Mouse (Mus musculus): ENCODE data around the gene Gmnn.
A peak's percentile ranks its signal among the peaks of the same experiment; 100 is the strongest.
"Not testable (repeated sequence)": the region's sequence is repeated elsewhere in the genome, so short reads cannot be mapped to it uniquely, and the experiment has no call there.

Gmnn gene

DNA sequence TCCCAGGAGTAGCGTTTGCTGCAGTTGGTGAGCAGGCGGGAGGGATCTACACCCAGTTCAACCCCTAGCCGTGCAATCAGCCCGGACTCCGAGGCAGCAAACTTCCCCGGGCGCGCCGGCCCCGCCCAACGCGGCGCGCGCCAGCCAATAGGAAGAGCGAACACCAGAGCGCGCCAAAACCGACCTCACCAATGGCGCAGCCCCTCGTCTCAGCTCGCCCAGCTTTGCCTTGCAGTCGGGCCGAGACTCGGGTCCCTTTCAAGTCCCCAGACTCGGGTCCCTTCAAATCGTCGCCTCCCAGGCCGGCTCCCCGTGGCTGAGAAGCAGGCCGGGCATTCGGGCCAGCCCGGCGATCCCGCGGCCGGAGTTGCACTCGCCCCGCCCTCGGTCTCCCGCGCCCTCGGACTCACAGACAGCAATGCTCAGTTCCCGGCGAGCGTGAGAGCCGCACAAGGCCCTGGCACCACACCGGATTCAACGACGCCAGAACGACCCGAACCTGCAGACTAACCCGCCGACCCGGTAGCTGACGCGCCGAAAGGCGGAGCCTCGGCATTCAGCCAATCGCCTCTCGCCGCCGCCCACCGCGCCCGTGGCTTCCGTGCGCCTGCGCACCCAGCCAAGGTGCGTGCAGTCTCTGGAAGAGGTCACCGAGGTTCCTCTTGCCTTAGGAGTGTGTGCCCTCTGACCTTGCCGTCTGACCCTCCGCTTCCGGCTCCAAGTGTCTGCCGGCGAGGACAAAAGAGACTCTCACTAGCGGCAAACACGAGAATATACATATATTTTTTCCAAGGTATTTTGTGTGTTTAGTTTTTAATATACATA lies at the start of gene Gmnn:
TSS of gene Gmnn (minus strand) at position 521 of the 825 bp plus-strand sequence.
- peak; percentile 91 to 92 for DNase-seq (ENCODE audit: low spot score in 2 of 2)

DNA sequence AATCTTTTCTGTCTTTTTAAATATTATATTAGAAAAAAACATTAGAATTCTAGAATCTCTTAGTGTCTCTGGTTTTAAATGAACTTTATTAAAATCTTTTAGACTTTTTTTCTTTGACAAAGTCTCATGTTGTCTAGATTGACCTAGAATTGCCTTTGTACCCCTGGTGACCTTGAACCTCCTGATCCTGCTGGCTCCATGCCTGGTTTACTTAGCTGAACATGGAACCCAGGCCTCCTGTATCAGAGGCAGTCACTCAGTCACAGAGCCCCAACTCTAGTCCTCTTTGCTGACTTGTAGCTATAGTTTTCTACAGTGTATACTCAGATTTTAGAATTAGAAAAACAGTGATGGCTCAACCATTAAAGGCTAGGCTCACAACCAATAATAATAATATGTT lies 44.4 kb upstream of the Gmnn start:
- DNase-seq (ENCODE audit: low spot score in 2 of 2), result no peak

DNA sequence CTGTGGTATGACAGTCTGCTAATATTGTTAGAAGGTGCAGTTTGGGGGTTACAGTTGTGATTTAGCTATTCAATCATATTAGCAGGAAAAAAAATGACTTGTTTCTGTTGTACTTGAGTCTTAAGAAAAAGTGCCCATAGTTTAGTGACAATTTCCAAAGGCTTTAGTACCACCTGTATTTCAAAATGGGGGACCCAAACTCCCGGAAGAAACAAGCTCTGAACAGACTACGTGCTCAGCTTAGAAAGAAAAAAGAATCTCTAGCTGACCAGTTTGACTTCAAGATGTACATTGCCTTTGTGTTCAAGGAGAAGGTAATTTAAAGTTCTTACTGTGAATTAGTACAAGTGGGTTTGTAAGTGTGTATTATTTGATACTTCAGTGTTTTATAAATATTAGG lies 41.5 kb upstream of the Gmnn start:
- DNase-seq (ENCODE audit: low spot score in 2 of 2), result no peak

DNA sequence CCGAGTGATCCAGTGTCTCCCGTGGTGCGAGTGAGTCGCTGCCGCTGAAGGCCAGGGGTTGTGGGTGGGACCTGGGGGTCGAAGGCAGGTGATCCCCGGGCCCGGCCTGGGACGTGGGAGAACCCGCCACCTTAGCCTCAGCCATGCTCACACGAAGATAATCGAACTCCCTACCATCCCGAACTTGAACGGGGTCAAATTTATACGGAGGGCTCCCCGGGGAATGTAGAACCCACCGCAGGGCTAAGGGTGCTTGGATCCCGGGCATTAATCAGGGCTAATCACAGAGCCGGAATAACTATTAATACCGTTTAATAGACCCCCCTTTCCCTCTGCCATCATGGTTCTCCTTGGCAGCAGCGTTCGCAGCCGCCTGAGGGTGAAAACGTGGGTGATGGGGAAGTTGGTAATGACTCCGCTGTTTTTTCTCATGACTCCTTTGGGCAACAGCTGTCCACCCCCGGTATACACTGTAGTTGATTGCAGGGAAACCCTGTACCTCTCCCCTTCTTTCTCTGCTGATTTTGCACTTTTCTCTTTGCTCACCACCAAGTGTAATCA lies 40.5 kb upstream of the Gmnn start:
- DNase-seq (ENCODE audit: low spot score in 2 of 2), result peak; percentile 18 to 22

DNA sequence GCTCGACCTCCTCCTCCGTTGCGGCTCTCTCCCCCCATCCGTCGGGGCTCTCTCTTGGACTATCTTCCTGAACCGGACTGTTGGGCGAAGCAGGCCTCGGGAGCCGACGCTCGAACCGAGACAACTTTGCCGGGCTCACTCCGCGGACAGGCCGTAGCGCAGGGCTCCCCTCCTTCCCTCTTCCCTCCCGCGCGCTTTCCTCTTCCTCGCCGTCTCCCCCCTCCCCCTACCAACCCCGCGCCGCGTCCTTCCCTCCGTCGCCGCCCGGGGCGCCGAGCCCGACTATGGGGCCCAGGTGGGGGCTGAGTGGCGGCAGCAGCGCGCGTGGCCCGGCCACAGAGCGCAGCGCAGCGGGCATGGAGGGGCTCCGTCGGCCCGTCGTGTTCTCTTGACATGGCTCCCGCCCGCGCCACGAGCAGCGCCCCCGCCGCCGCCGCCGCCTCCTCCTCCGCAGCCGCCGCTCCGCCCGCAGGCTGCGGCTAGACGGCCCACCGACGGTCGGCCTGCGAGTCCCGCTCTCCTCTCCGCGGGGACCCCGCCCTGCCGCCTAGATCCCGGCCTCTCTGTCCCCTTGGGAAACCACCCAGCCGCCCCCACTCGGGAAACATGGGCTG lies 39.7 kb upstream of the Gmnn start, which contains the start of gene BC005537:
TSS of gene BC005537 (plus strand) at position 350 of the 614 bp plus-strand sequence.
- peak in 1 of 2 experiments; percentile 64 for DNase-seq (ENCODE audit: low spot score in 2 of 2)

DNA sequence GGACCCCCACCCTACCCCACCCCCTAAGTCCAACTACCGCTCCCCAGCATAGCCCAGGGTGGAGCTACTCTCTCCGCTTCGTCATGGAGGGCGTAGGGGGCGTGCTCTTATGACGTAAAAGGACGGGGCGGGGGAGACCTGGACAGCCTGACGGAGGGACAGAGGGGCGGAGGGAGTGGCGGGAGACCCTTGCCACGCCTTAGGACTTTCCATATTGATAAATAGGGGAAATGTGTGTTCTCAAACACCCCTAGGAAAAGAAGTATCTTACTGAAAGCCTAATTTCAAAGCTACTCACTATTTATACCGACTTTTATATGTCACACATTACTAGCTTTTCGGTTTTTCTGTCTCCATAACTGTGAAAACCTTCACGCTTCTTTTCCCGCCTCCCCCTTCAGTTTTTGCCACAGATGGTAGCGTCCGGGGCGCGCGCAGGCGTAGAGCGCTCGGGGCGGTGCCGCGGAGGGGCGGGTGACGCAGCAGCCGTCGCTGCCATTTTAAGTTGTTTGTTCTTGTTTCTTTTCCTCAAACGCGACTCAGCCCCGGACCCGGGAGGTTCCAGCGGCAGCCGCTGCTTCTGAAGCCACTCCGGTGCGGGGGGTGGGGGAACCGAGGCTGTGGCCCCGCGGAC lies 39.1 kb upstream of the Gmnn start:
- DNase-seq (ENCODE audit: low spot score in 2 of 2), result peak; percentile 97 to 98

DNA sequence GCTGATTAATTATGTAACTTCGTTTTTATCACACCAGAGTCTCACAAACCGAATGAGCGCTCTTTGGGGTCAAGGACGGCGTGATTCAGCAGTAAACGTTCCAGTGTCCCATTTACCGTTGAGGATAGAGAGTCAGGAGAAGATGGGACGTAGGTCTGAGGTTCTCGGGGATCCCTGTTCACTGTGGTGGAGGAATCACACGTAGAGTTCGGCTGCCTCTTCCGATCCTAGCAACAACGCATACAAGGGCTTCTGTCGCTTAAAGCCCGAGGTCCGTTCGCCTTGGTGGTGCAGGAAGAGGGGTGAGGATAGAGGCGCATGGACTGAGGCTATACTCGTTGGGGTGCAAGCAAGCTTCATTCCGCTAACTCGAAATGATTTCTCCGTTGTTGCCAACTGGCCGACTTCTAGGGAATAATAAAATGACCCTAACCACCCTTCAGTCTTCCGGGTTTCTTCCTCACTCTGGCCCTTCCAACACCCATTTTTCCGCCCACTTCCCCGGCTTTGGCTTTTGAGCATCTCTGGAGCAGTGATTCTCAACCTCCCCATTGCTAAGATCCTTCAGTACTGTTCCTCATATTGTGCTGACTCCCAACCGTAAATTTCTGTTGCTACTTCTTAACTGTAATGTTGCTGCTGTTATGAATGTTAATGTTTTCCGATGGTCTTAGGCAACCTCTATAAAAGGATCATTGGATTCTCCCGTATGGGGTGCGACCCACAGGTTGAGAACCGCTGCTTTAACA lies 38.4 kb upstream of the Gmnn start:
- DNase-seq (ENCODE audit: low spot score in 2 of 2), result peak; percentile 23 to 26

DNA sequence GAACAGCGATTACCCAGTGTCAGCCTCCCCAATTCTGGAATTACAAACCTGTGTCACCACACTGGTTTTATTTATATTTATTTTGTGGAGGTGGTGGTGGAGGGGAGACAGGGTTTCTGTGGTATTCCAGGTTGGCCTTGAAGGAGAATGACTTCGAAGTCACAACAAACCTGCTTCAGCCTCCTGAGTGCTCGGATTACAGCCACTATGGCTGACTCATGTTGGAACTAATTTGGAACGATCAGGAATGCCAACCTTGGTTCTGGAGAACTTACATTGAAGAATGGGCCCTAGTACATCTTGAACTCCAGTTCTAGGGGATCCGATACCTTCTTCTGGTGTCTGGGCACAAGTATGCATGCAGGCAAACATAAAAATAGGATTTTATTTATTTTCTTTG lies 37.7 kb upstream of the Gmnn start:
- DNase-seq (ENCODE audit: low spot score in 2 of 2), result no peak

DNA sequence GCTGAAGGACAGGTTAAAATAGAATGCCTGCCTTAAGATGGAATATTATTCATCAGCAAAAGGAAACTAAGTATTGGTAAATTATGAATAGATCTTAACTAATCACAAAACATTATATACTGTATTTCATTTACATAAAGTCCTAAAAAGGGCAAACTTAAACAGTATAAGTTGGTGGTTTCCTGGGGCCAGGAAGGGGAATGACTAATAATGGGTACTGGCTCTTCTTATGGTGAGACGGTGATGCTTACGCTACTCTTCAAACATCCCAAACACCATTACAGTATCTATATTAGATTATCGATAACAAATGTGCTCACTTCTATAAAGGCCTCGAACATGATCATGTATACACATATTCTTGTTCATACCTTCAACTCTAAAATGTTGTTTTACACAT lies 37.0 kb upstream of the Gmnn start:
- DNase-seq (ENCODE audit: low spot score in 2 of 2), result no peak

DNA sequence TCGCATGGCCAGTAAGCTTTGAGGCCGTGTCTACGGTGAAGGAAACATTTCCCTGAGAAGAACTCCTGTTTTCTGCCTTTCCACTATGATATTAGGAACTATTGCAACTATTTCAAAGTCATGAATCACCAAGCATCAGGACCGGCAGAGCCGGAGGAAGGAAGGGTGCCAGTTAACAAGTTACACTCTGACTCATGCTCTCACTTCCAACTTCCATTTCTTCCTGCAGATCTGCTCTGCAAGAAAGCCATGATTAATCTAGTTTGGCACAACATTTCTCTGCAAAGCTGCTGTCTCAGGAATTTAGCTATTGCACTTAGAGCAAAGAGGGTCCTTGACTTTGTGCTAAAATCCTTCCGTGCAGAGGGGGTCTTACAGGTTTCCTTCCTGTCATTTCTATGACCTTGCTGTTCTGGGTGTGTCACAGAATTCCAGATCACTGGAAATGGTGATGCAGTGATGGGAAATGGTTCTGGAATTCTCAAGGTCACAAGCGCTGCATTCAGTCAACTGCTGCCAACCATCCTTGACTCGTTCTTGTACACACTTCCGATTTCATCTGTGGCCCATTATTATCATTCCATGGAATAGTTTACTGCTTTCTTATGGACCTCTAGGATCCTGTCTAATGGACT lies 30.8 kb upstream of the Gmnn start:
- no peak for DNase-seq (ENCODE audit: low spot score in 2 of 2)

DNA sequence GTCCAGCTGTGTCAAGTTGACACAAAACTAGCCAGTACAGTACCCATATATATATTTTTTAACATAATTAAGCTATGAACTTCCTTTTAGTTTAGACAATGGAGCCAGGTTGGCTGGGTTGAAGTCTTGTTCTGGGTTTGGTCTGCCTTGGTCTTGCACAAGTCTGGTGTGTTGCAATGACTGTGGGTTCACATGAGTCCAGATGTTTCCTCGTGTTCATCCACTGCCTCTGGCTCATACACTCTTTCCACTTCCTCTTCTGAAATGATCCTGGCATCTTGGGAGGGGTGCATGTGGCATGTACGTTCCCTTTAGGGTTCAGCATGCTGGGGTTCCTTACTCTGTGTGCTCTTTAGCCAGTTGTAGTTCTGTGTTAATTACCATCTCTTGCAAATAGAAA lies 29.6 kb upstream of the Gmnn start:
- DNase-seq (ENCODE audit: low spot score in 2 of 2), result no peak

DNA sequence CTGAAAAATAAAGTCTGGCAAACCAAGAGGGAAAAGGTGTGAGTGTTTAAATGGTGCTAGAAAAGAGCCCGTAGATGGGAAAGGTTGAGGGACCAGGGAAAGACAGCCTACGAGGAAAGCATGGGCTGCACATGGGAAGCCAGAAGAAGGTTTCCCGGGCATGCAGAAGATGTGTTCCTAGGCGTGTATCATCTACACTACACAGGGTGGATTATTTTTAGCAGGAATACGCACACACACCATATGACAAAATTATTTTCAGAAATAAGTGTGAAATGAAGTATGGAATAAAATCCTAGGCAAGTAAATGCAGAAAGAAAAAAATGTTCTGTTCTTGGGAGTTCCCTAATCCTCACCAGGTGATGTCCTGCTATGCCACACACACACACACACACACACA lies 25.8 kb upstream of the Gmnn start:
- DNase-seq (ENCODE audit: low spot score in 2 of 2), result no peak

DNA sequence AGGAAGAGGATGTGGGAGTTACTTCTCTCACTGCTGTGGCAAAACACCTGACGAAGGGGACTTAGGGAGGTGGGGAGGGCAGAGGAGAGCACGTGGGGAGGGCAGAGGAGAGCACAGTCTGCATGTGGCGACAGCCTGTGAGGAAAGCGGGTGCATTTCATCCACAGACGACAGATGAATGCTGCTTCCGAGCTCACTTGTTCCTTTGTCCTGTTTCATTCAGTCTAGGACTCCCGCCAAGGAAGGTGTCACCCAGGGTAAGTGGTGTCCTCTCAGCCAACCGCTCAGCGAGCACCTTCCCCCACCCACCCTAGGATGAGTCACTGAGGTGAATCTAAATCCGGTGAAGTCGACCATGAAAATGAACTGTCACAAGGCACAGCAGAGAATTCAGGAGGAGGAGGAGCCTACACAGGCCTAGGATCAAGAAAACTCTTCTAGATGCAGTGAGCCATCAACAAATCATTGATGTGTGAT lies 24.3 kb upstream of the Gmnn start:
- peak; percentile 51 to 56 for DNase-seq (ENCODE audit: low spot score in 2 of 2)

DNA sequence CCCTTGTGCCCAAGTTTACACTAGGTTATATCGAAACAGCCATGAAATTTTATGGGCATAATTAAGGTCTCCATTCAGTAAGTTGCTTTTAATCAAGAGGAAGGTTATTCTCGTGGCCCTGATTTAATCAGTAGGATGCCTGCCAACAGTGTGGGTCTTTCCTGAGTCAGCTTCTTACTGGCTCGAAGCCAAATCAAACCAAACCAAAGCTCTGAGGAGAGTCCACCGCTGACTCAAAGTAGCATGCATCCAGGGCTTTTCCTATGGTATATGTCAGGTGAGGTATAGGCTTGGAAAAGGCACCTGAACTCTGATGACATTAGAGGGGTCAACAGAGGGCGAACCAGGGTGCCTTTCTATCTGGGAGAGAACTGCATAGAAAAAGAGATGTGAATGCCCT lies 20.2 kb upstream of the Gmnn start:
- DNase-seq (ENCODE audit: low spot score in 2 of 2), result no peak

DNA sequence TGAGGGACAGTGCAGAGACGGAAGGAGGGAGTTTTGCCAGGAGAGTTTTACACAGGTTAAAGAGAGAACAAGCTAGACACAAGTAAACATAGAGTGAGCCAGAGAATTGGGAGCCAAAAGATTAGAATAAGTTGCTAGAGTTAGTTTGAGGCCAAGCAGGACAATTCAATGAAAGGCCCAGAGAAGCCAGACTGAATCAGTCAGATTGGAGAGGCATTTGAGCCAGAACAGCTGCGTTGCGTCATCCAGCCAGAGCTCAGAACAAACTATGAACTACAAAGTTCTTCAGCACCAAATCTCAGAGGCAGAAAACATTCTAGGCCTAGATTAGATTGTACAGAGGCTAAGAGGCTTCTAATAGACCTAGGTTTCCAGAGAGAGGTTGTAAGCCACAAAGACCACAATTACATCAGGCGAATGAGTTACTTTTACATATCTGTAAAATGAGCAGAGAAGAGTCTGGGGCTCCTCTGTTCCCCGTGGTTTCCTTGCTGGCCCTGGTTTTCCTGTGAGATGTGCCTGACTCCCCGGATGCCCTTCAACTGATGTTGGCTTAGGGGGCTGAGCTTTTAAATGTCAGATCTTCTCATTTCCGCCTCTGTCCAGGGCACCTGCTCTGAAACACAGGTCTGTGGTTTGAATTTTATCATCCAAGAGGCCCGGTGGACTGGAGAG lies 17.1 kb upstream of the Gmnn start:
- DNase-seq (ENCODE audit: low spot score in 2 of 2), result no peak

DNA sequence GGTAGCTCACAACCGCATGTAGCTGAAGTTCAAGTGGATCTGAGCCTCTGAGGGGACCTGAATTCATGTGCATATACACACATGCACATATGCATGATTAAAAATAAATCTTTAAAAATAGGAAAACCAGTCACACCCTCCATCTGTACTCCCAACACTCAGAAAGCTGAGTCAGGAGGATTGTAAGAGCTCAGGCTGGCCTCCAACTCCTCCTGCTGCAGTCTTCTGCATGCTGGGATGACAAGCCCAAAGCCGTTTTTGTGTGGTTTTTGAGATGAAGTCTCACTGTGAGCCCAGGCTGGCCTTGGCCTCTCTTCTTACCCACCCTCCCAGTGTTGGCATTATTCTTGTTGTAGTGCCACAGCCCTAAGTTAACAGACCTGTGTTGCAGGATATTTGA lies 16.3 kb upstream of the Gmnn start:
- no peak for DNase-seq (ENCODE audit: low spot score in 2 of 2)

DNA sequence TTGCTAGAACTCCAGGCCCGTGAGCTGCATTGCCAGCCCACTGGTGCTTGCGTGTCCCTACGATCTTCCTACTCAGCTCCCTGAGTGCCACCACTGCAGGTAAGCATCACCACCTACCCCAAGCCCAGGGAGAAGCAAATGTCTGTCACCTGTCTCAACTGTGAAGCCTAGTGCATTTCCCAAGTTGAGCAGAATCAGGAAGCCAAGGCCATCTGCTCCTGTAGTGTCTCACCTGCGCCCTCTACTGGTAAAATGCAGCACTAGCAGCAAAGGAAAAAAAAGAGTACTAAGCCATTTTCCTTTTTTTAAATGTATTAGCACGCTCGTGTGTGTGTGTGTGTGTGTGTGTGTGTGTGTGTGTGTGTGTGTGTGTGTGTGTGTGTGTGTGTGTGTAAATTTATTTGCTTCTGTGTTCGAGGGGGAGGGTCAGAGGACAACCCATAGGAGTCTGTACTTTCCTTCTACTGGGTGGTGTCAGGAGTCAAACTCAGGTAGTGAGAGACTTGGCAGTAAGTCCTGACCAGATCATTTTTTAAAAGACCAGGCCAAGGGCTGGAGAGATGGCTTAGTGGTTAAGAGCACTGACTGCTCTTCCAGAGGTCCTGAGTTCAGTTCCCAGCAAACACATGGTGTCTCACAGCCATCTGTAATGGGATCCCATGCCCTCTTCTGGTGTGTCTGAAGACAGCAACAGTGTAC lies 14.6 kb upstream of the Gmnn start:
- DNase-seq (ENCODE audit: low spot score in 2 of 2), result peak; percentile 39 to 79

DNA sequence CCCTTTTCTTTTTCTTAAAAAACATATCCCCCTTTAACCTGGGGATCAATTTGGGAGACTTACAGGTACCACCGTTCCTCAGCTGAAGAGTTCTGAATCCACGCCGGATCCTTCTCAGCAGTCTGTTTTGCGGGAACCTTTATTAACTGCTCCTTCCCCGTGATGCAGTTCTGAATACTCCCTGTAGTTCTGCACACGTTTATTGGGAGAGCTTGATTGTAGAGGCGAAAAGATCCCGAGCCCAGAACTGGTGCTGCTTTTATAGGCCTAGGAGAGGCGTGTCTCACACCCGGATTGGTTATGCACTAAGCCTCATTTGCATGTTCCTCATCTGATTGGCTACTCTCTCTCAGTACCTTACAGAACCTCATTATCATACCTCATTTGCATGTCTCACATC lies 9.8 kb upstream of the Gmnn start:
- DNase-seq (ENCODE audit: low spot score in 2 of 2), result not testable (repeated sequence)

DNA sequence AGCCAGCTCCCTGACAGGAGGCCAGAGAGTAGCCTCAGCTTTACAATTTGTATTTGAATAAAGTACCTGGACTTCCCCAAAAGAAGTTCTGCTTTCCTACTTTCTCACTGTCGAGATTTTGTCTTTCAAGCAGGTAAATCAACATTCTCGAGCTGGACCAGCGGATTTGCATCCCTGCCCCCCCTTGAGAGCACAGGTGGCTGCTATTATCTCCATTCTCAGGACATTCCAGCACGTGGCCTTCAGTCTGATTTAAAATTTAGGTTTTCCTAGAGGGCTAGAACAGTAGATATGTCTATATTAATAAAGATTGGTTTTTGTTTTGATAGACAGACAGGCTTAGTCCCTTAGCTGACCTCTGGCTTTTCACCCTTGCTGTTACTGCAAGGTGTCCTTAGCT lies 6.1 kb upstream of the Gmnn start:
- not testable (repeated sequence) for DNase-seq (ENCODE audit: low spot score in 2 of 2)

DNA sequence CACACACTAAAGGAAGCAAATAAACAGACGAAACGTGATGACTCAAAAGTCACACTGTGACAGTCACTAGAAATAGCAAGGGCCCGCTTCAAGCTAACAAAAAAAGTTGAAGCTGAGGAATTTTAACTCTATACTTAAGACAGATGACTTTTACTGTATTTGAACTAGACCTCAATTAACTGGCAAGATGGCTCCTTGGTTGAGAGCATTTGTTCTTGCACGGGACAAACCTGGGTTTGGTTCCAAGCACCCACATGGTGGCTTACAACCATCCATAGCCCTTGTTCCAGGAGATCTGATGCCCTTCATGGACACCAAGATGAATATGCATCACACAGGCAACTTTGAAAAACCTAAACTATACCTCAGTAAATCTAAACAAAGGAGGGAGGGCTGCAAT lies 531 bp upstream of the Gmnn start:
- DNase-seq (ENCODE audit: low spot score in 2 of 2), result no peak

All from thymus, postnatal 10 days (tissue).